Mouse (Mus musculus) urinary bladder, postnatal 14 days (tissue): ENCODE results near the gene Cspg4.
A peak's percentile ranks its signal among the peaks of the same experiment; 100 is the strongest.
"Not testable (repeated sequence)": the region's sequence is repeated elsewhere in the genome, so short reads cannot be mapped to it uniquely, and the experiment has no call there.

Experiments
- DNase-seq: peaks from one replicate; pipeline ENCODE4 v3.0.0; 2021; ENCODE audit warnings: low spot score

The Cspg4 gene

DNA sequence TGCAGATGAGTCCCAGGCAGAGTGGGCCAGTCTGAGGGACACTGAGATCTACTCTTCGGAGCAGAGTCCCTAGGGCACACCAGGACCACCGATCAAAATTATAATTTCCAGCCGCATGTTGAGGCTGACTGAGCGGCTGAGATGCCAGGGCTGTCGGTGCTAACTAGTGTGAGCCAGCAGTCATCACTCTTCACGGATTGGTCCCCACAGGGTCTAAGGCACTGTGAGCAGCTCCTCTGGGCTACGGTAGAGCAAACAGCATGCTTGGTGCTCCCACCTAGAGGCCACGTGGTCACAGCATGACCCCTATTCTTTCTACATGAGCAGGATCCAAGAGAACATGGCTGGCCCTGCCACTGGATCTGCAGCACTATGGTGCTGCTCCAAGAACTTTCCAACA is 28.5 kb downstream of the Cspg4 start:
- no peak for DNase-seq

DNA sequence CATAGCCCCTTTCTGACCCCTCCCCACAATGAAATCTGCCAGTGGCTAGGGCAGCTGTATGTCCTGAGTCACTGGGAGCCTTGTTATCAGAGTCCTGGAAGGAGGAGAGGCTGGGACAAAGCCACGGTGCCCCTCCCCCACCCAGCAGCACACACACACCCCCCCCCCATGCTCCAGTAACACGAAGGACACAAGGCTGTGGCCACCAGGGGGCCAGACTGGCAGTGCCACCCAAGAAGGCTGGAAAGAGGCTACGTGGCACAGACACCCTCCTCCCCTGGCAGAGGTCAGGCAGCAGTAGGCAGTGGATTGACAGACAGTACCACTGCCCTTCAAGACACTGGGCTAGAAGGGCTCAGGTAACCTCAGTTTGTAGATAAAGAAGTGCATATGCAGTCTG is 29.2 kb downstream of the Cspg4 start:
- DNase-seq = peak; percentile 59

DNA sequence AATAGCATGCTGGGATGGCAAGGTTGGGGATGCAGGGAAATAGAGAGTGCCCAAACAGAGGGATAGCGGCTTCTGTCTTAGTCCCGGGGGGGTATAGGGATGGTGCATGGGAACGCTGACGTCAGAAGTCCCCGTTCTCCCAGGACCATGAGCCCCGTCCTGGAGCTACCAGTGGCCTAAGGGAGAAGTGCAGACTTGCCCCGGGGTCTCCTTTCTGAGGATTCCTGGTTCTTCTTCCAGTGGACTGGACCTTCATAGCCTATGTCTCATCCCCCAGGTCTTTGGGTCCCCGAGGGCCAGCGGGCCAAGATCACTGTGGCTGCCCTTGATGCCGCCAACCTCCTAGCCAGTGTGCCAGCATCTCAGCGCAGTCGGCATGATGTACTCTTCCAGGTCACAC is 31.9 kb downstream of the Cspg4 start:
- no peak for DNase-seq

DNA sequence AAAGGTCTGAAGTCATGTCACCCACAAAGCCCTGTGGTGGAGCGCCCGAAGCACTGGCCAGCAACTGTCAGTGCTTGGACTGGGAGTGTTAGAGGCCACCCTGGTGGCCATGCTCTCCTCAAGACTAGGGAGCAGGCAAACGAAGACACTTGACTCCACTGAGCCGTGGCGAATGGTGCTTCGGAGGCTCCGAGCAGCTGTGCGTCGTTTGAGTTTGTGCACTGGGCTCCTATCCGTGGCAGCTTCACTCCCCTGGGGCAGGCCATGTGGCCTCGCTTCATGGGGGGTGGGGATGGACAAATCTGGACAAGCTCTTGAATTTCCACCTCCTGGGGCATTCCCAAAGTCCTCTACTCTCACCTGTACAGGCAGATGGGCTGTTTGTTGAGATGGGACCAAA is 34.6 kb downstream of the Cspg4 start:
- DNase-seq = no peak

DNA sequence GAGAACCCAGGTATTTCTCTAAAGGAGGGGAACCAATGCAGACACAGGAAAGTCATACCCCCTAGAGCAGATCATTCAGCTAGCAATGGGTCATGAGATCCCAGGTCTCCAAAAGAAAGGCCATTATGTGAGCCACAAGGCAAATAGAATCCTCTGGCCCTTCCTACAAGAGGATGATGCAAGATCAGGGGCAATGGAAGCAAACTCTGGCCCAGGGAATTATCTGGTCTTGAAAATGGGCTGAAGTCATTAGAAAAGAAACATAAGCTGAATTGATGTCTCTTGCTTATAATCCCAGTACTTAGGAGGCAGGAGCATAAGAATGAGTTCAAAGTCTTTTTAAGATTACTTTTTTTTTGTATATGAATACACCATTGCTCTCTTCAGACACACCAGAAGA is 35.2 kb downstream of the Cspg4 start:
- DNase-seq = no peak

DNA sequence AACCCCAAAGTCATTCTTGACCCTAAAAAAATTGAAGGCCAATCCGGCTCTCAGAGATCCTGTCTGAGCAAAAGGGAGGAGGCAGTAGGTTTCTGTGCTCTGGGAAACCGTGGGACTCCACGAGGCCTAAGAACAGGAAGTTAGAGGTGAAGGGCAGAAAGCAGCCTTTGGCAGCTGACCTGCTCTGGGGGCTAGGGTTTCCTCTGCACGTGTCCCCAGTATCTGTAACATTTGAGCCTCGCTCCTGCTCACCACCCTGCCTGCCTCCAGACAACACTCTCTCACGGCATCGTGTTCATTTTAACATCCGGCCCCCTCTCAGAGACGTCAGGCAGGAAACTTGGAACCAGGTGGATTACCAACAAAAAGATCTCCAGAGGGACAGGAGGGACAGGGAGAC is 35.7 kb downstream of the Cspg4 start:
- no peak for DNase-seq

DNA sequence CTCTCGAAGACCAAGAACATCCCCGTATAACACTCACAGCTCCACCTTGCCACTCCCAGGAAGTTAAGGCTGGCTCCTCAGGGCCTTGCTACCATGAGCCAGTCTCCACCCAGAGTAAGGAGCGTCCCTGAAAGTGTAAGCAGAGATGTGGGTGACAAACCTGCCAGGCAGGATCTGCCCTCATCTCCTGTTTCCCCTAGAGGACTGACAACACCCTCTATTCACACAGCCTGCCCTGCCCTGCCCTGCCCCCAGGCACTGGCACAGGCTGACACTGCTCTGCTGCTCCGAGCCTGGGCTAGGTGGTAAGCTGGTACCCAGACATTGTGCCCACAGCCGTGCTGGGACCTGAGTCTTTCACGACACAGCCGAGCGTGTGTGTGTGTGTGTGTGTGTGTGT is 36.4 kb downstream of the Cspg4 start:
- DNase-seq = peak; percentile 78

DNA sequence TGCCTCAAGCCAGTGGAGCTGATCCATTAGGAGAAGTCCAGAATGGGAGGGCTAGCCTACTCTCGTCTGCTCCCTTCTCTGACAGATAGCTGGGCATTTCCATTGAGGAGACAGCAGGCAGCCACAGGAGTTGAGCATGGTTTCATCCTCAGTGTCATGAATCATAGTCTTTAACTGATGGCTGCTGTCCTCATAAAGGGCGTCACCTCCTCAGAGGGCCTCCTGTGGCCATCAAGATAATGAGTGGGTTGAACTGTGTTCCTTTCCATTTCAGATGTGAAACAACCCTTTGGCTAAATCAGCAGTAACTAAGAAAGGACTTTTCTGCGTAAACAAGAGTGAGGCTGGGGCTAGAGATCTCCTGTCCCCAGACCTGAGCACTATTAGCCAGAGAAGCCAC is 38.8 kb downstream of the Cspg4 start:
- no peak for DNase-seq

DNA sequence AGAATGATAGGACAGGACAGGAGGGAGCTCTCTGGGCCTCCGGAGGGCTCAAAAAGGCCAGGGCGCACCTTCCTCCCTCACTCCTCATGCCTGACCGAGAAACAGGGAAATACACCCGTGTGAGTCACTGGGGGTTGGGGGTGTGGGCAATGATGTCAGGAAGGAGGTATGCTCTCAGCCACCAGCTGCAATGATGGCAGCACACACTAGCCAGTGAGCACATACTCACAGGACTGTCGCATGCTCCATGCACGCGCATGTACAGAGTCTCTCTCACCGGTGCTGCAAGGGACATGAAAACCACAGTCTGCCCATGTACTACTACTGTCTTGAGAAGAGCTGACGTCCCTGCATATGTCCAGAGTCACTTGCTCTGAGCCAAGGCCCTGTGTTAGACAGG is 42.7 kb downstream of the Cspg4 start:
- DNase-seq = peak; percentile 71

DNA sequence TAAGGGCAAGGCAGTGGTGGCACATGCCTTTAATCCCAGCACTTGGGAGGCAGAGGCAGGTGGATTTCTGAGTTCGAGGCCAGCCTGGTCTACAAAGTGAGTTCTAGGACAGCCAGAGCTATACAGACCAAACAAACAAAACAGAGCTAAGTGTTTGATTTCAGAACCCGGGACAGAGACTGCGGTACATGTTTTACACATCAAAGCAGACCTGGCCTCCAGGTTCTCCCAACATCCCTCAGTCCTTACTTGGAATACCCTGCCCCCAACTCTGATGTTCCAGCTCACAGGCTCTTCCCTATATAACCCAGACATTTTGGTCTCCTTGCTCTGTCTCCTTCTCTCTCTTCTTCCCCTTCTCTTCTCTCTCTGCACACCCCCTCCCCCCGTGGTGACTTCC is 45.2 kb downstream of the Cspg4 start:
- DNase-seq = not testable (repeated sequence)

DNA sequence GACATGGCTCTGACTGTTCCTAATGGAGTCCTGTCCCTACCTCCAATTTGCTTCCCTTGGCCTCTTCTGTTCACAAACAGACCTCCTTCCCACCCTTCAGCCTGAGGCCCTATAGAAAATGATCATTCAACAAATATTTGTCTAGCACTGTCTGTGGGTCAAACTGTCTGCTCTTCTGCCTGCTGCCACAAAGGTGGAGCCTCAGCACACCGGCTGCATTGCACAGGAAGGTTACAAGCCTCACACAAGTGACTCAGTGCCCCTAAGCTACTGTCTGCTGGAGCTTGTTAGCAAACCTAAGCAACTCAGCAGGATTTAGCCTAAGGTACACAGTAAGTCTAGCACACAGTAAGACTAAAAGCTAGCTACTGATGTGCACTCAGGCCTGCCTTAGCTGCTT is 46.2 kb downstream of the Cspg4 start:
- no peak for DNase-seq

DNA sequence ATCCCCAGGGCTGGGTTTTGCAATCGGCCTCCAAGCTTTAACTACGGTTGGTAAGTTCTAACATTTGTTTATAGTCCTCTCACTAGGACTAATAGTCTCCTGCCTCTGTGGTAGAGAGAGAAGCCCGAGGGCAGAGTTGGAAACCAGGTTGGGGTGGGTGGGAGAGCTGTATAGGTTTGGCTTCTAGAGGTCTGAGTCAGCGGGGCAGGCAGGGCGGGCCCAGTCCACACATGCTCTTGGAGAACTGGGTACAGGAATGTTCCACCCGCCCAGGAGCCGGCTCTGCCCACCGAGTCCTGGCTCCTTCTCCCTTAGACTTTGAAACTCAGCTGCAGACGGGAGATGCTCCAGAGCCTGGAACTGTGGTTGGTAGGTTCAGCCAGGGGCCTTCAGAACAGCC is 49.2 kb downstream of the Cspg4 start:
- peak; percentile 69 for DNase-seq

DNA sequence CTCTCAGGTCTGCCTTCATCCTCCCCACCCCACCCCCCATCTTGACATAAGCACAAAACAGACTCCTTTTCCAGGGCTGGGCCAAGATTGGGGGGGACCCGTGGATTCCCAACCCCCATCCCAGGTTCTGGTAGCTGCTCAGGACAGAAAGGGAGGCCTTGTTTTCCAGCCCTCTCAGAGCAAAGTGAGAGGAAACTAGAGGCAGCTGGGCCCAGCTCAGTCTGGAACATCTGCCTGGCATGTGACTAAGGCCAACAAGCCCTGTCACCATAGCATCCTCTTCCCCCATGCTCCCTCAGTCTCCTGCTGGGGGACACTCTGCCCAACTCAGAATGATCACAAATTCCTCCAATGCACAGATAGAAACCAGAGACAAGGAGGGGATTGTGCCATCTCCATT is 50.3 kb downstream of the Cspg4 start:
- no peak for DNase-seq

DNA sequence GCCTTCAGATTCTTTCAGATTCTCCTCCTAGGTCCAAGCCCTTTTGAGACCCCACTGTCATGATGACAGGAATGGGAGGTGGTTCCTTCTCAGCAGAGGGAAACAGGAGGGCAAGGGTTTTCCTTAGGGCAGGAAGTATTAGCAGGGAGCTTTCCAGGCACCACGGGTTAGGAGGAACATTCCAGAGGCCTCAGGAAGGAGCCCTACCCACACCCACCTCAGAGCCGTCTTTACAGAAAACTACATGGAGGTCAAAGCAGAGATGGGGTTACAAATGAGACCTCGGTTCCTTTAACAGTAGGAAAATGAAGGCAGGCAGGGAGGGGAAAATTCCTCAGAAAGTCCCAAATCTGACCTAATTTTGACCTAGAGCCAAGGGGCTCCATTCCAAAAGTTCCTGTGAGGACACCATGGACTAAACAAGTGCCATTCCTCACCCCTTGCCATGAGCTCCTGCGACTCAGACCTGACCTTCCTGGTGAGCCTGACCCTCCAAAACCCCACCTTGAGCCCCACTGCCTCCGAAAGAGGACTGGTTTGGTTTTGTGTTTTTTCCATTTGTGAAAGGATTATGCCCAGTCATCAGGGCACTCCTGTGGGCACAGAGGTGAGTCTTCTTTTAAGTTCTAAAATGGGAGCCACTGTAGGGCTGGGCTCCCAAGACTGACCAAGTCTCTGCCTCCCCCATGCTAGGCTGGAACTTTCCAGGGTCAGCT is 51.0 kb downstream of the Cspg4 start:
- no peak for DNase-seq

DNA sequence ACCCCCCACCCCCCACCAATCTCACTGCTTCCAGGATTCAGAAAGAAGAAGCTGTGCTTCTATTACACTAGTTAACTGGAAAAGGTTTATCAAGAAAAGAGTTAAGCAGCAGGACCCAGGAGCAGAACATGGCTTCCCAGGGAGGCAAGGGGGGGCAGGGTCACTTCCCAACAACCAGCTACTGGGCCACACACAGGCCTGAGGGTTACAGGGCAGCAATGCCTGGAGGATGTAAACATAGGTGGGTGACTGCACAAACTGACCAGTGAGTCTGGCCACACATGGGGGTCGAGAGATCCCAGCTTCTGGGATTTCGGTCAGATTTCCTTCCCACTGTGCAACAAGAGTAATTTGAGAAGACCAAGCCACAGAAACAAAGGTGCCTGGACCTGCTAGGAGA is 52.3 kb downstream of the Cspg4 start:
- DNase-seq = no peak

DNA sequence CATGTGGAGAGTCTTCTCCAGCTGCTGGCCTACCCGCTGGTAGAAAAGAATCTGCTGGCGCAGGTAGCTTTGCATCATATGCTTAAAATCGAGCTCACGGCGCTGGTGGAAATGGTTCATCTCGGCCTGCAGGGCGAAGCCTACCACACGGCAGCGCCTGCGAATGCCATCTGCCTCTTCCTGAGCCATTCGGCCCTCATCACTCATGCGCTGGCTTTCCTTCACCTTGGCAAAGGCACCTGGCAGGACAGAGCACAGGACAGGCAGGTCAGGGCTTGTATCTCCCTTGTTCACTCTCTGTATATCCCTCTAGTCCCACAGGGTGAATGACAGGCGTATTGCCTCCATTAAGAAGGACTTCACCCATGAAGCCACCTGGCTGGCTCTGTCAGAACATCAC is 53.6 kb downstream of the Cspg4 start:
- DNase-seq = no peak

DNA sequence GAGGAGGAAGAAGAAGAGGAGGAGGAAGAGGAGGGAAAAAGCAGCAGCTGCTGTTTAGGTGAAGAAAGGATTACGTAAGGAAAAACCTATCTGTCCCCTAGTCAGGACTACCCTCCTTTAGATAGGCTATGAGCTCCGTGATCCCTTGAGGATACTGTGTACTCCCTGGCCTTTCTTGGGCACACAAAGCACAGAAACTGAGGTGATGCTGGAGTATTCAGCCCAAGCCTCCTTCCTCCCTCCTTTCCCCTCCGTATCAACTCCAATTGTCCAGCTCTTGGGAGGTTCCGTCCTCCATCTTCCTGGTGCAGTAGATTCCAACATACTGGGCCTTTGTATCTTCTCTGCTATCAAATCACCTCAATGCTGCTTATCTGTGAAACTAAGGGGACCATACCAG is 57.9 kb downstream of the Cspg4 start:
- no peak for DNase-seq

DNA sequence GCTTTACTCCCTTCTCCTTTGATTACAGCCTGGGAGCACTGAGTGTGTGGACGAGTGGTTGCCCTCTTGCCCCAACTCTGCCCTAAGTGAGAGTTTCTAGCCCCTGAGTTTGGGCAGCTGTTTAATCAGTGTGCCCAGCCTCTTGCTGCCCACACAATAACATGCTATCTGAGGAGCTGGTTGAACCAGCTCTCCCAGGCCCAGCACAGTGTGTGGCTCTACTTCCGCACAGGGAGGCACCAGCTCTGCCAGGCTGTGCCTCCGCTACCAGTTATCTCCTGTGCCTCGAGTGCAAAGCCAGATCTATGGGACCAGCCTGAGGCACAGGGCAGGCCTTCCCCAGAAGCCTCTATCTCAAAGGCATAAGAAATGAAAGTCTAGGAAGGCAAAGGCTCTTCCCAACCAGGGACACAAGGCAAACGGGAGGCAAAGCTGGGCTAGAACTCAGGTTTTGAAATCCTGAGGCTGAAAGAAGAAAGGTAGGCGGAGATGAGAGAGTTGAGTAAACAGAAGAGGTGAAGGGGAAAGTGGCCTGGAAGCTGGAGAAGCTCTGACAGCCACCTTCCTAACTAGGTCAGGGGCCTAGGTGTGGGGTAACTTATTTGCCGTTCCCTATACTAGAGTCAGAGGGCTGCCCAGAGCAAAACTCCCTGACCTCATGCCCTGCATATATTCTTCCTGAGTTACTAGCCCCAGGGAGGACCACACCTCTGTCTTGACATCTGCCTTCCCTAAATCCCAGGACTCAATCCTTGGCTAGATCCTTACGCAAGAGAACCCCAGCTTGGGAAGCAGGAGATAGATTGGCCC is 59.2 kb downstream of the Cspg4 start:
- DNase-seq = peak; percentile 64

DNA sequence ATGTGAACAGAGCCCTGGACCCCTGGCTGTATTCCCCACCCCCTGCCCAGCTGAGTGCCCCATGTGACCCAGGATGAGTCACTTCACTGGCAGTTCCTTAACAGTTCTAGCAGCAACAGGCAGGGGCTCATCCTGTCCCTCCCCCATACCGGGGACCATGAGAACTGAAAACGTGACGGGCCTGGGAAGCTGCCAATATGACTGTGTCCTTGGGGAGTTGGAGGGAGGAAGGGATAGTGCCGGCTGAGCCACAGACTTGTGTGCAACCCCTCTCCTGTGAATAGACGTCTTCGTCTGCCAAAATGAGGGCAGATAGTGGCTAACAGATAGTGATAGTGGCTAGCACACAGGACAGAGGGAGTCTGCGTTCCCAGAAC is 59.8 kb downstream of the Cspg4 start:
- DNase-seq = peak; percentile 88

DNA sequence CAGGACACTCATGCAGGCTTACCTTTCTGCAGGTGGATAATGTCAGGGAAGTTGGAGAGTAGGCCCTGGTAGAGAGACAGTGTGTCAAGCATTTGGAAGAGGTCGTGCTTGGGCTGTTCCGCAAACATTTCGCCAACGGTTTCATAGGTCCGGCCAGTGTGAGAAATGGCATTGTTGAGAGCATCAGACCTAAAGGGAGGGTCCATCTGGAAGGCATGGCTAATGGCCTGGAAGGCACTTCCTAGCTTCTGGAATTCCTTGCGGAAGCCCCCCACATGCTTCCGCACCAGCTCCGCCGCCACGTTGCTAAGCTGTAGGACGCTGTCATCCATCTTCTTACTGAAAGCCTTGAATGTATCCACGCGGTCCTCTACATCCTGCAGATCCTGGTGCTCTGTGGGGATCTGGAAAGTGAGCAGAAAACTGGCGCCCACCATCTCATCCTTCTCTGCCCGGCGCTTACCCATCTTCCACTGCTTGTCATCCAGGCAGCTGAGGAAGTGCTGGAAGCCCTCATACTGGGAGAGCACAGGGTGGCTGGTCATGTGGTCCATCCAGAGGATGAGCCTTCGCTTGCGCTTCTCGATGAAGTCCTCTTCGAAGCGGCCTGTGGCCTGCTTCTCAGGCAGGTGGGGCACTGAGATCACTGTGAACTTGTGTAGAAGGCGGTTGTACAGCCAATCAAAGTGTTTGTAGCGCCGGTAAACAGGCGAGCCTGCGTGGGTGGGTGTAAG is 60.6 kb downstream of the Cspg4 start:
- no peak for DNase-seq

DNA sequence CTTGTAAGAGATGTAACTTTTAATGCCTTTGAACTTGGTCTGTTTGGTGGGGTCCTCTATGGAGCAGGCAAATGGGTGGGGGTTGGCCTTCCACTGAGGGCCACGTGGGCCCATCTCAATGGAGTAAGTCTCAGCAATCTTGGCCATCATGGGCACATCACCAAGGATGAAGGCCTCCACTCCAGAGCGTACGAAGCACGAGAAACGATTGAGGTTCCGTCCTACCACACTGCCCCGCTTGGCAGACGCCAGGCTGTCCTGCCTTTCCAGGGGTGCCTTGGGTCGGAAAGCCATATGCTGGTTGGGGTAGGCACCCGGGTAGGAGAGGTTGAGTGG is 61.2 kb downstream of the Cspg4 start:
- no peak for DNase-seq

DNA sequence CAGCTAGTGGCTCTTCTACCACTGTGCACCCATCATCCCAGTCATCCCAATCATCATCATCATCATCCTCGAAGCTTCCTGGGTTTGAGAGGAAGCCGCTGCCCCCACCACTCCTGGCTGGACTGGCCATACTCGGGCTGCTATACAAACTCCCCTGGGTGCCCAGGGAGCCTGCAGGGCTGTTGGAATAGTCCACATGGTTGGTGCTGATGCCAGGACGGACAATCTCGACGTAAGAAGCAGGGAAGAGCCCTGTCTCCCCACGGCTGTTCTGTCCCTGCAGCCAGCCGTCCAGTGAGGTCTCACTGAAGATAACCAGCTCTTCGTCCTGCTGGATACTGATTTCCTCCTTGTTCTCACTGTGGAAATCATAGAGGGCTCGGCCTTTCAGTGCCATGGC is 61.6 kb downstream of the Cspg4 start:
- no peak for DNase-seq
